Comparison of ENCODE assay signal across 8 mouse cellular contexts in genomic region chr11:69099177-69099914, GRCm38 (mm10). TPM values are rescaled to one million over a fixed set of nuclear protein-coding genes. Genes with fewer than 3 reads are reported as not detected.
DNase-seq lines count a peak whose midpoint lies in the region; ATAC-seq and TF ChIP-seq lines count a peak whose summit lies in the region.

No protein-coding gene starts in this region.

- peaks cover 51% of the 10 kb centered on the region for H3K4me1 ChIP-seq in thymus, adult 2 months (replicated peaks; ENCODE audit: control insufficient read depth, insufficient read depth, low read length)
- peaks cover 62% of the 10 kb centered on the region for H3K4me1 ChIP-seq in embryonic facial prominence, embryonic 10.5 days
- peaks cover 48% of the 10 kb centered on the region for H3K4me1 ChIP-seq in heart, embryonic 11.5 days (ENCODE audit: control insufficient read depth, insufficient read depth, low read length)
- H3K4me1 ChIP-seq in kidney, embryonic 14.5 days (ENCODE audit: control insufficient read depth, insufficient read depth, low read length) = peaks cover 50% of the 10 kb centered on the region
- peaks cover 31% of the 10 kb centered on the region for H3K4me1 ChIP-seq in liver, postnatal 0 days (ENCODE audit: insufficient read depth)

- peak overlapping the region; percentile 94 for H3K4me2 ChIP-seq in heart, embryonic 11.5 days
- H3K4me2 ChIP-seq in kidney, embryonic 14.5 days (replicated peaks; ENCODE audit: low read depth, low read length) = peak overlapping the region; percentile 96
- H3K4me2 ChIP-seq in liver, postnatal 0 days (ENCODE audit: low read depth, low read length) = peak overlapping the region; percentile 94

- peak overlapping the region; percentile 76 for H3K27ac ChIP-seq in thymus, adult 2 months (ENCODE audit: control insufficient read depth, insufficient read depth, low read length)
- peak overlapping the region; percentile 80 for H3K27ac ChIP-seq in embryonic facial prominence, embryonic 10.5 days (replicated peaks)
- H3K27ac ChIP-seq in heart, embryonic 11.5 days (ENCODE audit: low read depth, low read length) = peak overlapping the region; percentile 96
- peak overlapping the region; percentile 88 for H3K27ac ChIP-seq in kidney, embryonic 14.5 days (ENCODE audit: low read depth, low read length)
- H3K27ac ChIP-seq in liver, postnatal 0 days (ENCODE audit: low read depth) = peak overlapping the region; percentile 100

- 1% methylated on average over 22 of the region's 22 CpGs for WGBS in thymus, adult 2 months
- WGBS in embryonic facial prominence, embryonic 10.5 days = 2% methylated on average over 22 of the region's 22 CpGs
- under 1% methylated on average over 22 of the region's 22 CpGs for WGBS in heart, embryonic 11.5 days (ENCODE audit: insufficient replicate concordance)
- WGBS in kidney, embryonic 14.5 days = 2% methylated on average over 22 of the region's 22 CpGs
- 2% methylated on average over 22 of the region's 22 CpGs for WGBS in liver, postnatal 0 days (ENCODE audit: insufficient replicate concordance)

- no peak for TF ChIP-seq POLR2A in thymus, adult 2 months (IDR thresholded peaks at IDR 0.05; ENCODE audit: control insufficient read depth, extremely low read depth, insufficient read depth, low read length, poor library complexity)

- H3K36me3 ChIP-seq in thymus, adult 2 months (ENCODE audit: control insufficient read depth, insufficient read depth, low read length) = peaks cover 21% of the 10 kb centered on the region; the same call in 1 of the 2 replicates
- peaks cover 39% of the 10 kb centered on the region for H3K36me3 ChIP-seq in embryonic facial prominence, embryonic 10.5 days (replicated peaks)
- H3K36me3 ChIP-seq in heart, embryonic 11.5 days (ENCODE audit: control insufficient read depth, insufficient read depth, low read length) = peaks cover 21% of the 10 kb centered on the region
- H3K36me3 ChIP-seq in kidney, embryonic 14.5 days (ENCODE audit: control insufficient read depth, insufficient read depth, low read length) = peaks cover 38% of the 10 kb centered on the region
- H3K36me3 ChIP-seq in liver, postnatal 0 days (replicated peaks; ENCODE audit: insufficient read depth, low read length) = peaks cover 42% of the 10 kb centered on the region

- no peaks in the 10 kb centered on the region for H3K9me3 ChIP-seq in embryonic facial prominence, embryonic 10.5 days
- no peaks in the 10 kb centered on the region for H3K9me3 ChIP-seq in heart, embryonic 11.5 days (replicated peaks; ENCODE audit: control insufficient read depth, low read length)
- no peaks in the 10 kb centered on the region for H3K9me3 ChIP-seq in kidney, embryonic 14.5 days (ENCODE audit: control insufficient read depth, low read length)
- H3K9me3 ChIP-seq in liver, postnatal 0 days (ENCODE audit: low read length) = no peaks in the 10 kb centered on the region

- ATAC-seq in heart, embryonic 11.5 days (replicated peaks; ENCODE audit: insufficient number of reproducible peaks, low FRiP score, low TSS enrichment) = no peak
- no peak for ATAC-seq in kidney, embryonic 14.5 days (ENCODE audit: low FRiP score, low TSS enrichment)
- no peak for ATAC-seq in liver, postnatal 0 days

- peak; percentile 84 for TF ChIP-seq EP300 in liver, postnatal 0 days (IDR thresholded peaks at IDR 0.05; ENCODE audit: low read depth)

- H3K4me3 ChIP-seq in thymus, adult 2 months (ENCODE audit: control insufficient read depth, insufficient read depth, low read length) = peak overlapping the region; percentile 51
- H3K4me3 ChIP-seq in embryonic facial prominence, embryonic 10.5 days = peak overlapping the region; percentile 72
- H3K4me3 ChIP-seq in heart, embryonic 11.5 days (ENCODE audit: low read depth, low read length) = peak overlapping the region; percentile 58
- H3K4me3 ChIP-seq in kidney, embryonic 14.5 days (ENCODE audit: low read length) = peak overlapping the region; percentile 51
- H3K4me3 ChIP-seq in liver, postnatal 0 days (ENCODE audit: low read depth, low read length) = peak overlapping the region; percentile 58

- no peaks in the 10 kb centered on the region for H3K27me3 ChIP-seq in thymus, adult 2 months (ENCODE audit: control insufficient read depth, insufficient read depth, low read length)
- no peaks in the 10 kb centered on the region for H3K27me3 ChIP-seq in embryonic facial prominence, embryonic 10.5 days (replicated peaks; ENCODE audit: low read depth, poor library complexity, severe bottlenecking)
- H3K27me3 ChIP-seq in heart, embryonic 11.5 days (ENCODE audit: control insufficient read depth, insufficient read depth, low read length) = no peaks in the 10 kb centered on the region
- H3K27me3 ChIP-seq in kidney, embryonic 14.5 days (ENCODE audit: control insufficient read depth, insufficient read depth, low read length) = no peaks in the 10 kb centered on the region
- no peaks in the 10 kb centered on the region for H3K27me3 ChIP-seq in liver, postnatal 0 days (ENCODE audit: insufficient read depth, low read length)

- peak overlapping the region; percentile 69 for H3K9ac ChIP-seq in heart, embryonic 11.5 days (ENCODE audit: low read depth, low read length)
- peak overlapping the region; percentile 67 for H3K9ac ChIP-seq in kidney, embryonic 14.5 days (ENCODE audit: low read depth, low read length)
- H3K9ac ChIP-seq in liver, postnatal 0 days (replicated peaks) = peak overlapping the region; percentile 75

- DNase-seq in thymus, adult 2 months = no peak
- DNase-seq in thymus, postnatal 4 days = no peak
- no peak for DNase-seq in embryonic facial prominence, embryonic 10.5 days (ENCODE audit: low spot score)
- peak; percentile 70 for DNase-seq in liver, postnatal 0 days
- peak; percentile 72 for DNase-seq in ovary, postnatal 36 days (ENCODE audit: low spot score)
- no peak for DNase-seq in B cell, adult 2 months

- TF ChIP-seq CTCF in thymus, adult 2 months (IDR thresholded peaks at IDR 0.05; ENCODE audit: borderline replicate concordance, control insufficient read depth, extremely low read depth, insufficient read depth, low read length, poor library complexity) = no peak
- TF ChIP-seq CTCF in liver, postnatal 0 days (IDR thresholded peaks at IDR 0.05; ENCODE audit: low read depth) = no peak

RNA-seq across cellular contexts. Expression of gene Per1, which starts 4.3 kb away (rescaled TPM):
- polyA plus RNA-seq in thymus, adult 2 months (2012; rRNA removed) = 28.0 and 29.6 TPM in 2 replicates
- polyA plus RNA-seq in embryonic facial prominence, embryonic 10.5 days (2016; fragmentation: Nextera tagmentation; extraction: Ambion mirVana) = 6.1 and 7.3 TPM in 2 replicates
- polyA plus RNA-seq in heart, embryonic 11.5 days (2014; fragmentation: Nextera tagmentation; extraction: Ambion mirVana) = 6.2 and 6.3 TPM in 2 replicates
- 6.1 and 8.9 TPM in 2 replicates for polyA plus RNA-seq in kidney, embryonic 14.5 days (2014; fragmentation: Nextera tagmentation; extraction: Ambion mirVana)
- polyA plus RNA-seq in liver, postnatal 0 days (2015; fragmentation: Nextera tagmentation; extraction: Ambion mirVana) = 3.0 and 8.2 TPM in 2 replicates

RNA-seq across cellular contexts. Expression of gene Vamp2, which starts 11.1 kb away (rescaled TPM):
- 159 and 175 TPM in 2 replicates for polyA plus RNA-seq in thymus, adult 2 months (2012; rRNA removed)
- 60.9 and 70.0 TPM in 2 replicates for polyA plus RNA-seq in embryonic facial prominence, embryonic 10.5 days (2016; fragmentation: Nextera tagmentation; extraction: Ambion mirVana)
- polyA plus RNA-seq in heart, embryonic 11.5 days (2014; fragmentation: Nextera tagmentation; extraction: Ambion mirVana) = 89.7 and 94.7 TPM in 2 replicates
- 57.5 and 86.5 TPM in 2 replicates for polyA plus RNA-seq in kidney, embryonic 14.5 days (2014; fragmentation: Nextera tagmentation; extraction: Ambion mirVana)
- 13.6 and 14.2 TPM in 2 replicates for polyA plus RNA-seq in liver, postnatal 0 days (2015; fragmentation: Nextera tagmentation; extraction: Ambion mirVana)

RNA-seq across cellular contexts. Expression of gene Hes7, which starts 20.9 kb away (rescaled TPM):
- 0.69 and 1.1 TPM in 2 replicates for polyA plus RNA-seq in thymus, adult 2 months (2012; rRNA removed)
- polyA plus RNA-seq in embryonic facial prominence, embryonic 10.5 days (2016; fragmentation: Nextera tagmentation; extraction: Ambion mirVana) = 0.16 and 0.36 TPM in 2 replicates
- polyA plus RNA-seq in heart, embryonic 11.5 days (2014; fragmentation: Nextera tagmentation; extraction: Ambion mirVana) = 0.35 and 0.64 TPM in 2 replicates
- polyA plus RNA-seq in kidney, embryonic 14.5 days (2014; fragmentation: Nextera tagmentation; extraction: Ambion mirVana) = 0.23 and 0.41 TPM in 2 replicates
- polyA plus RNA-seq in liver, postnatal 0 days (2015; fragmentation: Nextera tagmentation; extraction: Ambion mirVana) = 0.07 and 0.15 TPM in 2 replicates

RNA-seq across cellular contexts. Expression of gene 9130213A22Rik, which starts 23.0 kb away (rescaled TPM):
- 0.65 and 1.3 TPM in 2 replicates for polyA plus RNA-seq in thymus, adult 2 months (2012; rRNA removed)
- 0.12 TPM in 1 of 2 replicates, not detected in the other for polyA plus RNA-seq in embryonic facial prominence, embryonic 10.5 days (2016; fragmentation: Nextera tagmentation; extraction: Ambion mirVana)
- 0.32 and 0.49 TPM in 2 replicates for polyA plus RNA-seq in heart, embryonic 11.5 days (2014; fragmentation: Nextera tagmentation; extraction: Ambion mirVana)
- polyA plus RNA-seq in kidney, embryonic 14.5 days (2014; fragmentation: Nextera tagmentation; extraction: Ambion mirVana) = 0.11 and 0.43 TPM in 2 replicates
- 0.06 and 0.07 TPM in 2 replicates for polyA plus RNA-seq in liver, postnatal 0 days (2015; fragmentation: Nextera tagmentation; extraction: Ambion mirVana)

RNA-seq across cellular contexts. Expression of gene Aloxe3, which starts 26.4 kb away (rescaled TPM):
- polyA plus RNA-seq in thymus, adult 2 months (2012; rRNA removed) = 2.0 and 2.5 TPM in 2 replicates
- polyA plus RNA-seq in embryonic facial prominence, embryonic 10.5 days (2016; fragmentation: Nextera tagmentation; extraction: Ambion mirVana) = 0.04 and 0.19 TPM in 2 replicates
- 0.37 and 0.39 TPM in 2 replicates for polyA plus RNA-seq in heart, embryonic 11.5 days (2014; fragmentation: Nextera tagmentation; extraction: Ambion mirVana)
- 0.54 and 1.1 TPM in 2 replicates for polyA plus RNA-seq in kidney, embryonic 14.5 days (2014; fragmentation: Nextera tagmentation; extraction: Ambion mirVana)
- polyA plus RNA-seq in liver, postnatal 0 days (2015; fragmentation: Nextera tagmentation; extraction: Ambion mirVana) = 0.14 and 0.18 TPM in 2 replicates

Comparison
In these comparisons a context has a peak if more than half of its experiments do, and no peak if none do; other contexts are left out.
1. DNase-seq: peak in liver, postnatal 0 days (single experiment) and ovary, postnatal 36 days (single experiment); none in thymus, adult 2 months (single experiment), thymus, postnatal 4 days (single experiment), embryonic facial prominence, embryonic 10.5 days (single experiment) and B cell, adult 2 months (0 of 2).
2. Peak in every context shown above with its lines, with median percentiles within 50 percentile points of each other: H3K27ac ChIP-seq, H3K4me3 ChIP-seq, H3K4me2 ChIP-seq and H3K9ac ChIP-seq.